13 mouse cellular contexts compared by ENCODE assay signal in genomic region chr14:32029411-32029992, GRCm38 (mm10). TPM values are rescaled to one million over a fixed set of nuclear protein-coding genes. Genes with fewer than 3 reads are reported as not detected.
A peak's percentile ranks its signal among the peaks of the same experiment; 100 is the strongest.
DNase-seq lines count a peak whose midpoint lies in the region; ATAC-seq and TF ChIP-seq lines count a peak whose summit lies in the region.
"Had no signal": no experiment of that assay in that cellular context is flagged by ENCODE, and none has a peak within 500 bp of the region (broad histone marks: within the 10 kb centered on the region; RNA-seq: fewer than 3 reads in every experiment).

No protein-coding gene starts in this region.

- no peaks in the 10 kb centered on the region for H3K36me3 ChIP-seq in liver, adult 2 months (ENCODE audit: control insufficient read depth, insufficient read depth, low read length)
- H3K36me3 ChIP-seq in liver, embryonic 12.5 days = no peaks in the 10 kb centered on the region
- H3K36me3 ChIP-seq in kidney, embryonic 15.5 days = no peaks in the 10 kb centered on the region
- H3K36me3 ChIP-seq: G1E; hindbrain, embryonic 15.5 days; liver, embryonic 13.5 days had no signal

- ATAC-seq in liver, embryonic 12.5 days = no peak
- ATAC-seq in kidney, embryonic 15.5 days (replicated peaks; ENCODE audit: low FRiP score) = no peak

- no peaks in the 10 kb centered on the region for H3K27me3 ChIP-seq in liver, adult 2 months (ENCODE audit: control insufficient read depth, insufficient read depth, low read length)
- peaks cover 51% of the 10 kb centered on the region for H3K27me3 ChIP-seq in liver, embryonic 12.5 days (replicated peaks)
- H3K27me3 ChIP-seq in kidney, embryonic 15.5 days = peaks cover 17% of the 10 kb centered on the region
- H3K27me3 ChIP-seq: forebrain, embryonic 13.5 days; hindbrain, embryonic 15.5 days had no signal

- H3K9me3 ChIP-seq in liver, embryonic 12.5 days (replicated peaks) = no peaks in the 10 kb centered on the region
- no peaks in the 10 kb centered on the region for H3K9me3 ChIP-seq in kidney, embryonic 15.5 days (replicated peaks)
- H3K9me3 ChIP-seq: forebrain, embryonic 13.5 days; G1E; hindbrain, embryonic 15.5 days; liver, embryonic 13.5 days had no signal

- H3K4me2 ChIP-seq in liver, embryonic 12.5 days = no peak overlapping the region
- H3K4me2 ChIP-seq in kidney, embryonic 15.5 days = peak overlapping the region; percentile 43; the same call in 1 of the 2 replicates
- H3K4me2 ChIP-seq: liver, embryonic 13.5 days had no signal

- no peak for TF ChIP-seq CTCF in liver, adult 2 months (IDR thresholded peaks at IDR 0.05; ENCODE audit: low read depth, low read length)
- no peak for TF ChIP-seq CTCF in cortical plate, adult 2 months (IDR thresholded peaks at IDR 0.05; ENCODE audit: extremely low read depth, insufficient read depth, low read length)

- peak overlapping the region; percentile 22; the same call in 1 of the 2 replicates for H3K9ac ChIP-seq in liver, adult 2 months (ENCODE audit: low read depth, low read length)
- no peak overlapping the region for H3K9ac ChIP-seq in liver, embryonic 12.5 days
- no peak overlapping the region for H3K9ac ChIP-seq in kidney, embryonic 15.5 days
- H3K9ac ChIP-seq: forebrain, embryonic 13.5 days; hindbrain, embryonic 15.5 days; liver, embryonic 13.5 days had no signal

- no peaks in the 10 kb centered on the region for H3K4me1 ChIP-seq in liver, adult 2 months (ENCODE audit: control insufficient read depth, insufficient read depth, low read length)
- H3K4me1 ChIP-seq in liver, embryonic 12.5 days = 0 out of 2 replicates have a peak, but pooled peaks cover 11% of the 10 kb centered on the region
- H3K4me1 ChIP-seq in cortical plate, adult 2 months (ENCODE audit: control insufficient read depth, insufficient read depth, low read length) = peaks cover 2% of the 10 kb centered on the region; the same call in 1 of the 2 replicates
- peaks cover 26% of the 10 kb centered on the region for H3K4me1 ChIP-seq in kidney, embryonic 15.5 days
- H3K4me1 ChIP-seq: liver, embryonic 13.5 days had no signal

- no peak for DNase-seq in liver, adult 2 months (ENCODE audit: extremely low read depth, low read depth, low spot score)
- peak; percentile 53 for DNase-seq in cerebellum, adult 8-10 months
- no peak for DNase-seq in urinary bladder, postnatal 25 days (ENCODE audit: low spot score)
- DNase-seq in right cerebral cortex, adult 2 months (ENCODE audit: low spot score in 2 of 2) = no peak
- DNase-seq: liver, embryonic 13.5 days; thymus, postnatal 4 days had no signal

- no peak overlapping the region for H3K27ac ChIP-seq in liver, adult 2 months (replicated peaks; ENCODE audit: insufficient read depth, low read depth, low read length)
- no peak overlapping the region for H3K27ac ChIP-seq in liver, embryonic 12.5 days
- no peak overlapping the region for H3K27ac ChIP-seq in cortical plate, adult 2 months (ENCODE audit: insufficient read depth, low read length)
- no peak overlapping the region for H3K27ac ChIP-seq in kidney, embryonic 15.5 days
- H3K27ac ChIP-seq: liver, embryonic 13.5 days had no signal

- peak overlapping the region; percentile 25 for H3K4me3 ChIP-seq in liver, adult 2 months (ENCODE audit: insufficient read depth, low read depth, low read length)
- H3K4me3 ChIP-seq in liver, embryonic 12.5 days = no peak overlapping the region
- H3K4me3 ChIP-seq in cortical plate, adult 2 months (ENCODE audit: insufficient read depth, low read length) = peak overlapping the region; percentile 20; the same call in 1 of the 2 replicates
- no peak overlapping the region for H3K4me3 ChIP-seq in kidney, embryonic 15.5 days (replicated peaks)
- H3K4me3 ChIP-seq: forebrain, embryonic 13.5 days; hindbrain, embryonic 15.5 days; liver, embryonic 13.5 days had no signal

- TF ChIP-seq POLR2A in liver, adult 2 months (IDR thresholded peaks at IDR 0.05; ENCODE audit: extremely low read depth, insufficient read depth, low read length) = no peak
- no peak for TF ChIP-seq POLR2A in cortical plate, adult 2 months (IDR thresholded peaks at IDR 0.05; ENCODE audit: extremely low read depth, insufficient read depth, low read length)

- 74% methylated on average over 14 of the region's 14 CpGs for WGBS in liver, adult 2 months
- WGBS in liver, embryonic 12.5 days (ENCODE audit: insufficient replicate concordance) = 50% methylated on average over 14 of the region's 14 CpGs
- 60% methylated on average over 14 of the region's 14 CpGs for WGBS in kidney, embryonic 15.5 days

- no peaks in the 10 kb centered on the region for H3K79me2 ChIP-seq in liver, adult 2 months (ENCODE audit: control insufficient read depth, insufficient read depth, low read length)

RNA-seq across cellular contexts. Expression of gene Galnt15, which starts 0.7 kb away (rescaled TPM):
- 0.92 and 2.4 TPM in 2 replicates for total RNA-seq in liver, adult 2 months (2014; rRNA removed)
- 0.30 and 0.62 TPM in 2 replicates for polyA plus RNA-seq in liver, adult 2 months (2012; rRNA removed)
- polyA plus RNA-seq in liver, embryonic 12.5 days (2016; fragmentation: Nextera tagmentation; extraction: Ambion mirVana) = 0.02 TPM in 1 of 2 replicates, not detected in the other
- 1.3 and 2.1 TPM in 2 replicates for polyA plus RNA-seq in cortical plate, adult 2 months (2012; rRNA removed)
- polyA plus RNA-seq in kidney, embryonic 15.5 days (2015; fragmentation: Nextera tagmentation; extraction: Ambion mirVana) = 0.38 and 0.64 TPM in 2 replicates
- total RNA-seq: megakaryocyte-erythroid progenitor cell, adult 5-6 weeks had no signal
- polyA plus RNA-seq: G1E; liver, embryonic 13.5 days had no signal

RNA-seq across cellular contexts. Expression of gene Oxnad1, which starts 55.7 kb away (rescaled TPM):
- total RNA-seq in liver, adult 2 months (2014; rRNA removed) = 34.0 and 46.1 TPM in 2 replicates
- polyA plus RNA-seq in liver, adult 2 months (2012; rRNA removed) = 27.6 and 30.3 TPM in 2 replicates
- polyA plus RNA-seq in liver, embryonic 12.5 days (2016; fragmentation: Nextera tagmentation; extraction: Ambion mirVana) = 18.9 and 21.8 TPM in 2 replicates
- 20.5 and 21.1 TPM in 2 replicates for polyA plus RNA-seq in cortical plate, adult 2 months (2012; rRNA removed)
- polyA plus RNA-seq in kidney, embryonic 15.5 days (2015; fragmentation: Nextera tagmentation; extraction: Ambion mirVana) = 38.7 and 42.2 TPM in 2 replicates

RNA-seq across cellular contexts. Expression of gene Dph3, which starts 56.0 kb away (rescaled TPM):
- total RNA-seq in liver, adult 2 months (2014; rRNA removed) = 15.1 and 25.2 TPM in 2 replicates
- 16.2 and 17.7 TPM in 2 replicates for polyA plus RNA-seq in liver, adult 2 months (2012; rRNA removed)
- 107 and 117 TPM in 2 replicates for polyA plus RNA-seq in liver, embryonic 12.5 days (2016; fragmentation: Nextera tagmentation; extraction: Ambion mirVana)
- polyA plus RNA-seq in cortical plate, adult 2 months (2012; rRNA removed) = 41.9 and 46.3 TPM in 2 replicates
- polyA plus RNA-seq in kidney, embryonic 15.5 days (2015; fragmentation: Nextera tagmentation; extraction: Ambion mirVana) = 92.9 and 109 TPM in 2 replicates

Comparison
In these comparisons a context has a peak if more than half of its experiments do, and no peak if none do; other contexts are left out.
1. H3K4me3 ChIP-seq: peak in liver, adult 2 months (single experiment) and cortical plate, adult 2 months (single experiment); none in liver, embryonic 12.5 days (single experiment) and kidney, embryonic 15.5 days (single experiment).